Mouse (Mus musculus): Measurements from ENCODE around the gene Smim4.
A peak's percentile ranks its signal among the peaks of the same experiment; 100 is the strongest.

The Smim4 gene

GRCm38 (mm10) chr14:31138897-31139429 lies 10.2 kb upstream of the Smim4 start:
- DNase-seq (ENCODE audit: low read depth, low spot score), result no peak

DNA sequence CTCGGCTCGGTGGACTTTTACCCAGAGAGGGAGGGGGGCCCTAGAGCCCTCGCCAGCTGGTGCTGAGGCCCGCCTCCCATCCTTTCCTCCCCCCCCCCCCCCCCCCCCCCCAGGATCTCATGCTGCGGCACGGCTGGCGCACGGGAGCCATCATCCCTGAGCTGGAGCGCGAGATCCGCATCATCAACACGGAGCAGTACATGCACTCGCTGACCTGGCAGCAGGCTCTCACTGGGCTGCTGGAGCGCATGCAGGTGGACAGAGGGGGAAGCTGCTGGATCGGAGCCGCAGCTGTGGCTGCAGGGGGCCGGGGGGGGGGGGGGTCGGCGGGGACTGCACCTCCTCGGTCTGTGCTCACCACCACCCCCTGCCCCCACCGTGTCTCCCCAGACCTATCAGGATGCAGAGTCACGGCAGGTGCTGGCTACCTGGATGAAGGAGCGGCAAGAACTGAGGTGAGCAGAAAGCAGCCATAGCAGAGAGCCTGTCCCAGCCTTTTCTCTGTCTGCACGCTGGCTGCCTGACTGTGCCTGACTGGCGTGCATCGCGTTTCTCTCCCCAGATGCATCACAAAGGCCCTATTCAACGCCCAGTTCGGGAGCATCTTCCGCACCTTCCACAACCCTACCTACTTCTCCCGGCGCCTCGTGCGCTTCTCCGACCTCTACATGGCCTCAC lies 9.6 kb upstream of the Smim4 start:
- DNase-seq (ENCODE audit: low read depth, low spot score), result no peak

GRCm38 (mm10) chr14:31137791-31138190 lies 9.0 kb upstream of the Smim4 start:
- no peak for DNase-seq (ENCODE audit: low read depth, low spot score)

DNA sequence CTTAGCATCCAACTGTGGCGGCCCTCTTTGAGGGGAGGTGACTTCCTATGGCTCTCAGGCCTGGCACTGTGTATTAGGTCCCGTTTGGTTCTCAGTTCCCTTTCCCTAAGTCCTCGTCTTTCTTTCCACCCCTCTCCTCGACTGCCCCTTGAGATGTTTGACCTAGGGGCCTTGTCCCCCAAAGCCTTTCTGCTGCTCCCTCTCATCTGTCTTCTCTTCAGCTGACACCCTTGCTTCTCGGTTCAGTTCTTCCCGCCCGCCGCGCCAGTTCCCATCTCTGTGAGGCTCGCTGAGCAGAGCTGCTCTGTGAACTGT lies 8.5 kb upstream of the Smim4 start:
- DNase-seq (ENCODE audit: low read depth, low spot score), result no peak

DNA sequence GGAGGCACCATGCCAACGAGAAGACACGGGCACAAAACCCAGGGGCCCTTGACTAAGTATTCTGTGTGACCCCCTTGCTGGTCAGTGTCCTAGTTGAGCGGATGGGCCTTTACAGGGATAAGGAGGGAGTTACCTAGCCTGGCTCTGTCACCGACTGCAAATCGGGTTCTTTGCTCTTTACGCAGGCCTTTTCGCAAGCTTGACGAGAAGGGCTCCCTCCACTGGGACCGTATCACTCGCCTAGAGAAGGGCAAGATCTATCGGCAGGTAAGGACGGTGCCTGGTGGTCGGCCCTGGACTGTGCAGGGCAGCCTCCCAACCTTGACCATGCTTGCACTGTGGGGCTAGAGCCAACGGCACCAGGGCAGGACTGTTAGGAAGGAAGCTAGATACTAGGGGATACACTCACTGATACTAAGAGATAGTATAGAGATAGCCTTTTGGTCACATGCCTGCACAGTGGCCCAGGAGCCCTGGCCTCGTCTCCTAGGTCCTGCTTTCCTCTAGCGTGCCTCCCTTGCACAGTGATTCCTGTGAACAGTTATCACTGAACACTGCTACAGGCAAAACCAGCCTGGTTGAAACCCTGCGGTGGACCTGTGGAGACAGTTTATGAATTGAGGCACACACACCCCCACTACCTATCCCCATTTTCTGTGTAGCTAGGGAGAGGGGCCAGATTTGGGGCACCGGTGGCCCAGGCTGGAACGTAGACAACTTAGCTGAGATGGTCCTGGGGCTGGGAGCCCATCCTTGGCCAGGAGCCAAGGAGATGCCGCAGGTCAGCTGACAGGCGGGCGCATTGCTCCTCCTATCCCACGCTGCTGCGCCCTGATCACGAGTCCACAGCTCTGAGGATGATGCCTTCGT lies 7.9 kb upstream of the Smim4 start:
- DNase-seq (ENCODE audit: low read depth, low spot score), result no peak

- DNase-seq (ENCODE audit: low read depth, low spot score), result no peak
These were observed 7.0 kb upstream of the Smim4 start for GRCm38 (mm10) chr14:31135495-31136410.

- no peak for DNase-seq (ENCODE audit: low read depth, low spot score)
These were observed 5.6 kb upstream of the Smim4 start for GRCm38 (mm10) chr14:31134015-31135000.

GRCm38 (mm10) chr14:31133023-31133665 lies 4.4 kb upstream of the Smim4 start:
- no peak for DNase-seq (ENCODE audit: low read depth, low spot score)

- no peak for DNase-seq (ENCODE audit: low read depth, low spot score)
These were observed 3.8 kb upstream of the Smim4 start for GRCm38 (mm10) chr14:31132491-31132975.

GRCm38 (mm10) chr14:31132031-31132430 lies 3.3 kb upstream of the Smim4 start:
- no peak for DNase-seq (ENCODE audit: low read depth, low spot score)

DNA sequence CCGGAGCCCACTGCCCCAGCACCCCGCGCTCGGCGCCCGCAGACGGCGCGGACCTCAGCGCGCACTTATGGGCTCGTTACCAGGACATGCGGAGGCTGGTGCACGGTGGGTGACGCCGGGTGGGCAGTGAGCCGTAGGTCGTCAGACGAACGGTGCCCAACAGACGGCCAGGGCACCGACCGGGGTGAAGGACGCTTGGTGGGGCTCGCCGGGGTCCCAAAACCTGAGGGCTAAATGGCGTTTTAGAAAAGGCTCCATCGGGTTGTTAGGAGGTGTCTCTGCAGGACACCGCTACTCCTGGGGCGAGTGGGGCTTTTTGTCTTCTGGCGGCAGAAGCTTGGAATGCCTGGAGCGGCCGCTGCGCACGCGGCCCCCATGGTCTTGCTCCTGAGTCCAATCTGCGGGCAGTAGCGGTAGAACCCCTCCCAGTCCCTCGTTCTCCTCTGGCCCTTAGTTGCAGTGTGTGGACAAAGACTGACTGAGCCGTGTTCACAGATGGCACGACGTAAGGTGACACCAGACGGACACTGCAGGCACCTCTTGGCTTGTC lies 2.6 kb upstream of the Smim4 start:
- no peak for DNase-seq (ENCODE audit: low read depth, low spot score)

GRCm38 (mm10) chr14:31130236-31131220 lies 1.8 kb upstream of the Smim4 start, which contains the start of gene Nt5dc2:
Gene Nt5dc2 (plus strand): TSS chr14:31131053.
- peak; percentile 60 for DNase-seq (ENCODE audit: low read depth, low spot score)

- DNase-seq (ENCODE audit: low read depth, low spot score), result no peak
These were observed 825 bp upstream of the Smim4 start for GRCm38 (mm10) chr14:31129326-31130235.

DNA sequence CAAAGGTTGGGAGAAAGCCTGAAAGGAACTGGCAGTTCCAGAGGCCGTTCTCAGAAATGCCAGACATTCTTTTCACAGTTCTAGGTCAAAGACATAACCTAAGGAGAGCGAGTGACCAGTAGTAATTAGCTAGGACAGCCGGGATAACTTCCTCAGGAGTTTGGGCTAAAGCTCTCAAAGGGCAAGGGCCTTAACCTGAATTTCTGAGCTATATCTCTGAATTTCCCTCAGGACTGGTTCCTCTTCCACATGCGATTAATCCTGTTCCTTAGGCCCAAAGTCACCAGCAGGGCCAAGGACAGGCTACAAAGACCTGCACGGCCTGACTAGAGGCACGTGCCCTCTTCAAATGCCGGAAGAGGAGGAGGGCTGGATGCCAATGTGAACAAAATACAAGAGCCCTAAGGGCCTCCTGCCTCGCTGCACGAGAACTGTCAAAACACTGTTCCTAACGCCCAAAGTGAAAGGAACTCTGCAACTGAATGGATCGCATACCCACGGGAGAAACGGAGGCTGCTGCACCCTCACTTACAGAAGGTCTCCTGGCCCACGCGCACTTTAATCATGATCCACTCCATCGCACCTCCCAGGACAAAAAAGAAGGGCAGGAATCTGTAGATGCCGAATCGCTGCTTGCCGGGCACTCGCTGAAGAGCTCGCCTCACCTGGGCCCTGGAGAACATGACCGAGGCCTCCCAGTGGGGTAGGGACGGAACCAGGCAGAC lies 493 bp downstream of the Smim4 start:
- DNase-seq (ENCODE audit: low read depth, low spot score), result peak; percentile 30

DNA sequence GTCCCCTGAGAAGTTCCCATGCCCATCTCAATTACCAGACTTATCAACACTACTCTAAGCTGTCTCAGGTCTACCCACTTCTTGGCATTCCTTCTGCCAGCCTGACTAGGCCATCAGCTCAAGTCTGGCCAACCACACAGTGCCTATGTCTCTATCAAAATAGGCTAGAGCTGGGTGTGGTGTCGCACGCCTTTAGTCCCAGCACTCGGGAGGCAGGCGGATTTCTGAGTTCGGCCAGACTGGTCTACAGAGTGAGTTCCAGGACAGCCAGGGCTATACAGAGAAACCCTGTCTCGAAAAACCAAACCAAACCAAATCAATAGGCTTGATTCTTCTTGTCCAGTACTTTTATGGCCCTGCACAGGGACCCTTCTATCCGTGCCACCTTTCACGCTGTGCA lies 1.9 kb downstream of the Smim4 start:
- no peak for DNase-seq (ENCODE audit: low read depth, low spot score)
